Mouse (Mus musculus) neural tube, embryonic 12.5 days (tissue): ENCODE results near the gene Mrps27. TPM values are rescaled to one million over a fixed set of nuclear protein-coding genes. Genes with fewer than 3 reads are reported as not detected.

Experiments
- ATAC-seq: fragments of 200-750 bp; cut with Nextera tagmentation; 2 replicates; pipeline ENCODE4 v1.8.0; 2017; ENCODE audit warnings: low read depth, mild to moderate bottlenecking, moderate TSS enrichment, moderate library complexity; ENCODE audit not compliant: low FRiP score
- H3K27ac ChIP-seq: fragments of 300-500 bp; sonication (generic); 2 replicates; pipeline ENCODE4 v1.5.1; 2016
- H3K27me3 ChIP-seq: fragments of 300-500 bp; sonication (generic); replicated peaks from 2 replicates; pipeline ENCODE4 v1.6.1; 2016; ENCODE audit warnings: mild to moderate bottlenecking
- H3K36me3 ChIP-seq: fragments of 300-500 bp; sonication (generic); 2 replicates; pipeline ENCODE4 v1.6.1; 2016; ENCODE audit warnings: mild to moderate bottlenecking
- H3K4me1 ChIP-seq: fragments of 300-500 bp; sonication (generic); 2 replicates; pipeline ENCODE4 v1.6.1; 2016
- H3K4me2 ChIP-seq: fragments of 300-500 bp; sonication (generic); replicated peaks from 2 replicates; pipeline ENCODE4 v1.6.1; 2016; ENCODE audit warnings: mild to moderate bottlenecking
- H3K4me3 ChIP-seq: fragments of 300-500 bp; sonication (generic); 2 replicates; pipeline ENCODE4 v1.5.1; 2016
- H3K9ac ChIP-seq: fragments of 300-500 bp; sonication (generic); 2 replicates; pipeline ENCODE4 v1.6.1; 2016; ENCODE audit warnings: mild to moderate bottlenecking
- H3K9me3 ChIP-seq: fragments of 300-500 bp; sonication (generic); 2 replicates; pipeline ENCODE4 v1.6.1; 2016; ENCODE audit warnings: mild to moderate bottlenecking
- WGBS: fragments of 180-500 bp; shearing (Covaris S2); methylation state at CpG from one replicate; pipeline ENCODE4 v1.1.7; 2016; 5-methylcytosine and 5-hydroxymethylcytosine counted together
- polyA plus RNA-seq: library from polyadenylated mRNA; unstranded; fragments of >200 nt; fragmentation: Nextera tagmentation; extraction: Ambion mirVana; gene quantifications from 2 replicates; pipeline ENCODE4 v1.2.1, GENCODE M21; 2016

Gene Mrps27
- polyA plus RNA-seq, 1 experiment from 2014 or later: 49.4 TPM

- peak; percentile 61; the same call in 1 of the 2 replicates for ATAC-seq
- Histone ChIP-seq H3K9me3 (no peaks in the 10 kb centered on the region), H3K36me3 (no peaks in the 10 kb centered on the region), H3K4me3 (no peak overlapping the region), H3K27ac (no peak overlapping the region), H3K4me2 (no peak overlapping the region), H3K9ac (no peak overlapping the region), H3K4me1 (peaks cover 10% of the 10 kb centered on the region; the same call in 1 of the 2 replicates), H3K27me3 (no peaks in the 10 kb centered on the region)
- 42% methylated on average over 6 of the region's 6 CpGs for WGBS
These were observed 31.0 kb downstream of the Mrps27 start for GRCm38 (mm10) chr13:99375550-99375949.

- H3K9ac ChIP-seq: no peak overlapping the region
- H3K27me3 ChIP-seq: no peaks in the 10 kb centered on the region
- H3K4me3 ChIP-seq: no peak overlapping the region
- ATAC-seq: no peak
- no peak overlapping the region for H3K4me2 ChIP-seq
- WGBS: 91% methylated on average over 6 of the region's 6 CpGs
- H3K27ac ChIP-seq: no peak overlapping the region
- no peaks in the 10 kb centered on the region for H3K36me3 ChIP-seq
- no peaks in the 10 kb centered on the region for H3K9me3 ChIP-seq
- H3K4me1 ChIP-seq: peaks cover 10% of the 10 kb centered on the region; the same call in 1 of the 2 replicates
These were observed 32.5 kb downstream of the Mrps27 start for GRCm38 (mm10) chr13:99377055-99377454.

- H3K4me2 ChIP-seq: no peak overlapping the region
- no peaks in the 10 kb centered on the region for H3K27me3 ChIP-seq
- no peaks in the 10 kb centered on the region for H3K36me3 ChIP-seq
- H3K9me3 ChIP-seq: no peaks in the 10 kb centered on the region
- no peak overlapping the region for H3K4me3 ChIP-seq
- no peak overlapping the region for H3K9ac ChIP-seq
- 100% methylated on average over 1 of the region's 1 CpGs for WGBS
- H3K4me1 ChIP-seq: peaks cover 8% of the 10 kb centered on the region; the same call in 1 of the 2 replicates
- ATAC-seq: no peak
- H3K27ac ChIP-seq: no peak overlapping the region
These were observed 33.6 kb downstream of the Mrps27 start for GRCm38 (mm10) chr13:99378223-99378622.

DNA sequence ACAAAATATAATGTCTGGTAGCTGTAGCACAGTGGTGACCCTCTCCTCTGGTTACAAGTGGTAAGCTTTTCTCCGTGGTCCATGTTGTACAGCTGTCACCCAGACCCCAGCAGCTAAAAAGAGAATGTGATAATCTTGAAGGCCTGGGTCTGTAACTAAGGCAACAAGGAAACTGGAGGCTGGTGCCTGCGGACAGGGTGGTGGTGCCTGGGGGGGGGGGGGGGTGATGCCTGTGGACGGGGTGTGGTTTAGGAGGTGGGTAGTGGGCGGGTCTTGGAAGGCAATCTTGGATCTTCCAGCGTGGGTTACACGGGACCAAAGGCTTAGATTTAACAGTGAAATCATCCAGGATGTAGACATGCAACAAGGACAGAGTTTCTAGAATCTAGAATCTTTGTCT is 37.8 kb downstream of the Mrps27 start:
- WGBS: 66% methylated on average over 6 of the region's 6 CpGs
- no peak for ATAC-seq

DNA sequence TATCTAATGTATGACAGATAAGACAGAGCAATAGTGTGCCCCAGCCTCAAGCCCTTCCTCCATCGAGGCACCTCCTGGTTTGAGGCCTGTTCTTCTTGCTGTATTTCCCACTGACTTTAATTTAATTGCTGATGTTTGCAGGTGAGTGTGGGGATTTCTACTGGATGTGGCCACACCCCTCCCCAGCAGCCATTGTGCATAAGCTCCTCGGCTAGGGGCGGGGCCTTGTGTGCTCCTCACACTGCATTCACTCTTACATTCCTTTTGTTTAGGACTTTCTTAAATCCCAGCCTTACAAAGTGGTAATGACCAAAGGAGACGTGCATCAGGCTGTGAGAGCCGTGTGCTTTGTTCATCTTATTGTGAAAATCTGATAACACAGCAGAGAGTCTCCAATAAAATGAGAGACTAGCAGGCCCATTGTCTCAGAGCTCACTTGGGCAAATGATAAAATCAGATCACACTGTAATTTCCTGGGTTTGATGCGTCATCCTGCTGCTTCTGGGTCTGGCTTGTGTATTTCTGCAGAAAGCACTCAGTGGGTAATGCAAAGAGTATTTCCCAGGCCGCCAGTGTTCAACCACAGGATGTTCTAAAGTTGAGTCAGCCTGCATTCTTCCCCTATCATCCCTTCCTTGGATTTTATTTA is 40.1 kb downstream of the Mrps27 start:
- Histone ChIP-seq H3K4me2 (no peak overlapping the region), H3K9ac (no peak overlapping the region), H3K27ac (no peak overlapping the region), H3K27me3 (no peaks in the 10 kb centered on the region), H3K9me3 (no peaks in the 10 kb centered on the region), H3K4me1 (peaks cover 13% of the 10 kb centered on the region; the same call in 1 of the 2 replicates), H3K36me3 (no peaks in the 10 kb centered on the region), H3K4me3 (no peak overlapping the region)
- 75% methylated on average over 7 of the region's 7 CpGs for WGBS
- ATAC-seq: no peak

More for the DNA sequence above, 37.8 kb downstream of the Mrps27 start:
- Histone ChIP-seq H3K9ac (no peak overlapping the region), H3K4me2 (no peak overlapping the region), H3K27ac (no peak overlapping the region), H3K36me3 (no peaks in the 10 kb centered on the region), H3K27me3 (no peaks in the 10 kb centered on the region), H3K9me3 (no peaks in the 10 kb centered on the region), H3K4me1 (peaks cover 2% of the 10 kb centered on the region; the same call in 1 of the 2 replicates), H3K4me3 (no peak overlapping the region)

GRCm38 (mm10) chr13:99385911-99386310 is 41.3 kb downstream of the Mrps27 start:
- Histone ChIP-seq H3K4me3 (no peak overlapping the region), H3K9me3 (no peaks in the 10 kb centered on the region), H3K9ac (no peak overlapping the region), H3K36me3 (no peaks in the 10 kb centered on the region), H3K27ac (no peak overlapping the region), H3K27me3 (no peaks in the 10 kb centered on the region), H3K4me2 (no peak overlapping the region), H3K4me1 (peaks cover 13% of the 10 kb centered on the region; the same call in 1 of the 2 replicates)
- WGBS: 80% methylated on average over 6 of the region's 6 CpGs
- no peak for ATAC-seq

GRCm38 (mm10) chr13:99386341-99386740 is 41.8 kb downstream of the Mrps27 start:
- H3K27me3 ChIP-seq: no peaks in the 10 kb centered on the region
- no peak overlapping the region for H3K4me3 ChIP-seq
- H3K4me1 ChIP-seq: peaks cover 13% of the 10 kb centered on the region; the same call in 1 of the 2 replicates
- H3K36me3 ChIP-seq: no peaks in the 10 kb centered on the region
- H3K27ac ChIP-seq: no peak overlapping the region
- 92% methylated on average over 7 of the region's 7 CpGs for WGBS
- H3K9me3 ChIP-seq: no peaks in the 10 kb centered on the region
- no peak overlapping the region for H3K4me2 ChIP-seq
- no peak for ATAC-seq
- H3K9ac ChIP-seq: no peak overlapping the region

DNA sequence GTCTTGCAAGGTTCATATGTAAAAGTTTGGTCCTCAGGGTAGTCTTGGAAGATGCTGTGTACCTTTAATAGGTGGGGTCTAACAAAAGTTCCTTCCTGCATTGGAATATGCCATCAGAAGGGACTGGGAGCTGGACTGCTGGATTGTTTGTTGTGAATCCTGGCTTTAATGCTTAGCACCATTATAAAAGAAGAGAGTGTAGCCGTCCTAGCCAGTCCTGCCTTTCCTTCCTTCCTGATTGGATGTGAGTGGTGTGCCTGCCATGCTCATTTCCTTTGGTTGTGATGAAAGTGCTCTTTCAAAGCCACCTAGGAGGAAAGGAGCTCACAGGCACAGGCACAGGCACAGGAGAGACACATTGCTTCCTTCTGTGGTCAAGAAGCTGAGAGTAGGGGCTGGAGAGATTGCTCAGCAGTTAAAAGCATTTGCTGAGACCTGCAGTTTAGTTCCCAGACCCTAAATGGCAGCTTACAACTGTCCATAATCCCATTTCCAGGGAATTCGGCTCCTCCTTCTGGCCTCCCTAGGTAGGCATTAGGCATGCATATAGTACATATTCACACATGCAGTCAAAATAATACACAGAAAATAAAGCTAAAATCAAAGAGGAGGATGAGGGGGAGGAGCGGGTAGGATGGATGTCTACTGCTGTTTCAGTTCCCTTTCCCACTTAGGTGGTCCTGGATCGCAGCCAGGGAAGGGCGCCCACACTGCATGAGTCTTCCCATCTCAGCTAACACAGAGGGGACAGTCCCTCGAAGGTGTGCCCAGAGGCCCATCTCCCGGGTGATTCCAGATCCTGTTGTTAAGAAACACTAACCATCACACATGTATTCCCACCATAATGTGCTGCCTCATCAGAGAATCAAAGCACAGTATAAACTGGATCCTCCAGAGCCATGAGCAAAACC is 43.6 kb downstream of the Mrps27 start:
- Histone ChIP-seq H3K36me3 (no peaks in the 10 kb centered on the region), H3K27me3 (no peaks in the 10 kb centered on the region), H3K4me1 (peaks cover 13% of the 10 kb centered on the region; the same call in 1 of the 2 replicates), H3K4me2 (no peak overlapping the region), H3K9me3 (no peaks in the 10 kb centered on the region), H3K9ac (no peak overlapping the region), H3K4me3 (no peak overlapping the region), H3K27ac (no peak overlapping the region)
- 76% methylated on average over 7 of the region's 7 CpGs for WGBS
- ATAC-seq: no peak

DNA sequence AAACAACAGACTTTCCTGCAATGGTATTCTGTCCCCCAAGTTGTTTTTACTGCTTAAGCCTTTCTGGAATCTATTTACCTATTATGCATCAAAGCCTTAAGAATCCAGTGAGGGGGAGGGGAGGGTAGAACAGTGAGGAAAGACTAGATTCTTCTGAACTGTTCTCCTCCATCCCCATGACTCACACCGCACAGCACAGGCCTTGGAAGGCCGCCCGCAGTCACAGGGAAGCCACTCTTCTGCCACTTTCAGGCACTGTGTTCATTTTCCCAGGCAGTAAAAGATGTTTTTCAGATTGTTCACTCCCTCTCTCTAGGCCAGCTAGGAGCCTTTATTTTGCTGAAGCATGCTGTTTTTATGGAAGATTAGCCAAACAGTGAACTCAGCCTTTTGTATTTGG is 46.8 kb downstream of the Mrps27 start:
- WGBS: 73% methylated on average over 3 of the region's 3 CpGs
- Histone ChIP-seq H3K4me2 (no peak overlapping the region), H3K27ac (no peak overlapping the region)

GRCm38 (mm10) chr13:99393128-99393527 is 48.5 kb downstream of the Mrps27 start:
- Histone ChIP-seq H3K27me3 (no peaks in the 10 kb centered on the region), H3K4me2 (no peak overlapping the region), H3K4me1 (peaks cover 17% of the 10 kb centered on the region), H3K36me3 (no peaks in the 10 kb centered on the region), H3K27ac (no peak overlapping the region), H3K9me3 (no peaks in the 10 kb centered on the region), H3K4me3 (no peak overlapping the region), H3K9ac (no peak overlapping the region)
- 83% methylated on average over 3 of the region's 3 CpGs for WGBS
- ATAC-seq: no peak

More for the DNA sequence above, 46.8 kb downstream of the Mrps27 start:
- no peak for ATAC-seq
- H3K36me3 ChIP-seq: no peaks in the 10 kb centered on the region
- no peak overlapping the region for H3K9ac ChIP-seq
- no peaks in the 10 kb centered on the region for H3K9me3 ChIP-seq
- no peak overlapping the region for H3K4me3 ChIP-seq
- peaks cover 13% of the 10 kb centered on the region; the same call in 1 of the 2 replicates for H3K4me1 ChIP-seq
- no peaks in the 10 kb centered on the region for H3K27me3 ChIP-seq

DNA sequence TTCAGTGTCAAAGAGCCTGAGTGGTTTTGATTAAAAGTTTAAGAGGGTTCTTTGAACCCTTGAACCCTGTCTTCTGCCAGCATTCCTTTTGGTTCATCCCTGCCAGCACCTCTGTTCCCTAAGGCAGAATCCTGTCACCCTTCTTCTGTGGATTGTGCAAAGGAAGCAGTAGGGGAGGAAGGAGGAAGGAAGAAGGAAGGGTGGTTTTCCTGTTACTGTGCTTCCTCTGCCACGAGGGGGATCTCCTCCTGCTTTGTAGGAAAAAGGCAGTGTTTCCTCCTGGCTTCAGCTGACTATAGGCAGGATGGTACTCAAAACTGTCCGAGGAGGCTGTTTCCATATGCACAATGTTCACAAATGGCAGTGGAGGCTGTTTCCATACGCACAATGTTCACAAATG is 50.1 kb downstream of the Mrps27 start:
- H3K4me2 ChIP-seq: no peak overlapping the region
- 72% methylated on average over 3 of the region's 3 CpGs for WGBS
- H3K4me3 ChIP-seq: no peak overlapping the region
- H3K9me3 ChIP-seq: no peaks in the 10 kb centered on the region
- no peaks in the 10 kb centered on the region for H3K36me3 ChIP-seq
- no peak for ATAC-seq
- H3K9ac ChIP-seq: no peak overlapping the region
- H3K27ac ChIP-seq: no peak overlapping the region
- no peaks in the 10 kb centered on the region for H3K27me3 ChIP-seq
- peaks cover 15% of the 10 kb centered on the region for H3K4me1 ChIP-seq

GRCm38 (mm10) chr13:99395531-99395930 is 50.9 kb downstream of the Mrps27 start:
- H3K4me3 ChIP-seq: no peak overlapping the region
- ATAC-seq: no peak
- no peaks in the 10 kb centered on the region for H3K9me3 ChIP-seq
- peaks cover 15% of the 10 kb centered on the region for H3K4me1 ChIP-seq
- no peak overlapping the region for H3K4me2 ChIP-seq
- no peaks in the 10 kb centered on the region for H3K27me3 ChIP-seq
- no peaks in the 10 kb centered on the region for H3K36me3 ChIP-seq
- no peak overlapping the region for H3K27ac ChIP-seq
- no peak overlapping the region for H3K9ac ChIP-seq
- 65% methylated on average over 12 of the region's 12 CpGs for WGBS
